Mouse (Mus musculus): ENCODE measurements around the gene F5. TPM values are rescaled to one million over a fixed set of nuclear protein-coding genes. Genes with fewer than 3 reads are reported as not detected.

The F5 gene
- 10 to 100 TPM in 1 of 2 experiments, 1 to 10 TPM in 1; 3.4 to 22.7 TPM for total RNA-seq (2021)
- long read RNA-seq, experiment 1, partial matches to known transcripts: 1 of 1 reads
- long read RNA-seq, experiment 1, other reads (novel, unspliced or antisense): 0 of 1 reads
- long read RNA-seq, experiment 2, partial matches to known transcripts: 0 of 1 reads
- long read RNA-seq, experiment 2, other reads (novel, unspliced or antisense): 1 of 1 reads

DNA sequence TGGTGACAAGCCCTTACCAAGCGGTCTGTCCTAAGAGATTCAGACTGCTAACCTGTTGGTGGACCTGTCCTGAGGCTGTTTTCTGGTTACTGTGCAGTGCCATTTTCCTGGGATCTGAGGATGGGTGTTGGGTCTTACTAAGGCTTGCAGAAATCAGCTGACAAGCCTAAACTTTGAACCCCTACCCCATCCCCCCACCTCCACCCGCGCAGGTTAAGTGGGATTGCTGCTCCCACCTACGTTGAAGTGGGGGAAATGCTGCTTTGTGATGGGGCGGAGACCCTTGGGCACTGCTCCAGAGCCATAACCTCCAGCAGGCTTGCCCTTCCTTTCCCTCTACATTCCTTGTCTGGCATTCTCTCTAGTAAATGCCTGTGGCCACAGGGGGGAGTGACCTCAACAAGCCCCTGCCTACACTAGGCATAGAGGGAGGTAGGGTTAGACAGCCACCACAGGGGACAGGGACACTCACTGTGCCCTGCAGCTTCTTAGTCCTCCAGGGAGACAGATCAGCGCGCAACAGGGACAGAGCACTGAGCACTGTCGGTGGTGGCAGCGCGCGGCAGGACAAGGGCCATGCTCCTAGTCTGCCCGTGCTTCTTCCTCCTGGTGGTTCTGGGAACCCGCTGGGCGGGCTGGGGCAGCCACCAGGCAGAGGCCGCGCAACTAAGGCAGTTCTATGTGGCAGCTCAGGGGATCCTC lies at the start of gene F5:
Gene F5, plus strand, starts transcription at position 452 of the 702 bp plus-strand sequence.
- DNase-seq (ENCODE audit: low spot score in 2 of 2): no peak

DNA sequence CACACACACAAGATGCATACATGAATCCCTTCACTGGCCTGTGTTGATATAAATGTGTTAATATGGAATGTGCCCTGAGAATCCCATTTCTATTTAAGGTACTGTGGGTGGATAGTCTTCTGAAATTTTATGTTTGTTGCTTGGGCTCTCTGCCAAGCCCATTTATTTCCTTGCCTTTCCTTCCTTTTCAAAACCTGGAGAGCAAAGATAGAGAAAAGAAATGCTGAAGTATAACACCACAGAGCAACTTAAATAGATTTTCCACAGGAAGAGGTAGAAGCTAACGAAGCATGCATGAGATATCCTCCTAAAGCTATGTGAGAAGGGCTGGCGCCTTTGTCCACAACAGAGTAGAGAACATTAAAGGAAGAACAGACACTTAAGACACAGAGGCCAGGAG lies 41.9 kb upstream of the F5 start:
- DNase-seq (ENCODE audit: low spot score in 2 of 2): no peak

DNA sequence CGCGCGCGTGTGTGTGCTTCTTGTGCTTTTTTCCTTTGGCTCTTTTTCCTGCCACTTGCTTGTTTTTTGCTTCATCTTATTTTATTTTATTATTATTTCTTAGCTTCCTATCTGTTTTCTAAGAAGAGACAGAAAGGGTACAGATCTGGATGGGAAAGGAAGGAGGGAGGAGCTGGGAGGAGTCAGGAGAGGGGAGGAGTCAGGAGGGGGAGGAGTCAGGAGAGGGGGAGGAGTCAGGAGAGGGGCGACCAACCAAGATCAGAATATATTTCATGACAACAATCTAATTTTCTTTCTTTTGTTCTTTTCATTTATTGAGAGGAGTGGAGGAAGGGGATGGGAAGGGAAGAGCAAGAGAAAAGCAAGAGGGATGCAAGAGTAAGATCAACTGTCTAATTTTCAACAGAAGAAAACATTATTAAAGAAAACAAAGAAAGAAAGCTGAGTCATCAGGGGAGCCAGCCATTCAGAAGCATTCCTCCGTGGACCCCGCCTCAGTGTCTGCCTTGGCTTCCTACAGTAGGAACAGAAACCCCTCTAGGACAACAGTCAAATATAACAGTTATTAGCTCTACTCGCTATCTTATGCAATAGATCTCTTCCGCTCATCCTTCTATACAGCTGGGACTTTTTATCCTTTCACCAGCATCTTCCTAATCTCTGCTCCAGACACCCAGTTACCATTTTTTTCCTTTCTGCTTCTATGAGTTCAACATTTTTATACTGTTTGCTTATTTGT lies 40.9 kb upstream of the F5 start:
- no peak for DNase-seq (ENCODE audit: low spot score in 2 of 2)

DNA sequence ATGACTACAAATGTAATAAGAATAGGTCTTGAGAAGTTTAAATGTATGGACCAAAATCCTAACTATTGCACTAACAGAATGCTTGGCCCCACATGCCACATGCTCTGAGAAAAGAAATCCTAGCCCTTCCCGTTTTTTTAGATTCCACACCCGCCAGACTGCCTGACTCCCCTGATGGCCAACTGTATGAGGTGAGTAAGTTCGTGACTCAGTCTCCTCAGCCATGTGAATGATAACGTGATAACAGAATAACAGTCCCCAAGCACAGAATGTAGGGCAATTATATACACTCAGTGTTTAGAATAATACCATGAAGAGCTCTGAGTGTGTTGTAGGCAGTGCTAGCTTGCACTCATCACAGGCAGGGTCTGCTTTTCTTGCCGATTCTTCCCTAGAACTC lies 37.4 kb upstream of the F5 start:
- DNase-seq (ENCODE audit: low spot score in 2 of 2): no peak

DNA sequence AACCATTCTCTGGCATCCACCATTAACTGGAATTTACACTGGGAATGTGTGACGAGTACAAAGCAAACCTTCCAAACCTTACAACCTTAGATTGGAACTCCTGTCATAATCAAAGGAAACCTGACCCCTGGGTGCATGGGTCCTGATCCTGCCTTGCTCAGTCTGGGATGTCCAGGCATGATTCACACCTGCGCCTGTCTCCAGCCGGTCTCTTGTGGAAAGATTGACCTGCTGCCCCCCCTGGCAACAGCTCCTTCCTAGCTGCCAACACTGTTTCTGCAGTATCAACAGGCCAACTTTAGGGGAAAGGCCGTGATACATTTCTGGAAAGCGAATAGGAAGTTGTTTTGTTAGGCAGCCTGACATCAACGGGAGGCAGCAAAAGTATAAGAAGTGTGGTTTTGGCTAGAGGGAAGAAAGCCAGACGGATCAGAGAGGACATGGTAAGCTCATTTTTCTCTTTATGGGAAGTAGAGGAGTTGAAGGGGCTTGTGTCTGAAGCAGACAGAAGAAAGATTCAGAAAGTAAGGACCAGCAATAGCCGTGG lies 36.6 kb upstream of the F5 start, which contains the start of gene Selp:
Gene Selp, plus strand, starts transcription at position 318 of the 547 bp plus-strand sequence.
- DNase-seq (ENCODE audit: low spot score in 2 of 2): no peak

DNA sequence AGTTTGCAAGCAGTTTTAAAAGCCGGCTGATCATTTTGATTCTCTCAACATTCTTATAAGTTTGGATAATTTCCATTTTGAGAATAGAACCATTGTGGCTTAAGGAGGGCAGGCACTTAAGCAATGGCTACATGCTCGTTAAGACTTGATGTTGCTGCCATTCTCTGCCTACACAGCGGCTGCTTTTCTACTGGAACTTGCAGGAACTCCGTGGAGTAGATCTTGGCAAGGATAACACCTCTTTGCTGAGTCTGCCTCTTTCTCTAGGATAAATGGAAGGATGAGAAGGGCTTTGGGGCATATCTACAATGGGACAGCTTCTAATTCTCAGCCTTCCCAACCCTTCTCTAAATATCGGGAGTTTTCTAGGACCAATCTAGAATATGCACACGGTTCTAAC lies 36.0 kb upstream of the F5 start:
- no peak for DNase-seq (ENCODE audit: low spot score in 2 of 2)

DNA sequence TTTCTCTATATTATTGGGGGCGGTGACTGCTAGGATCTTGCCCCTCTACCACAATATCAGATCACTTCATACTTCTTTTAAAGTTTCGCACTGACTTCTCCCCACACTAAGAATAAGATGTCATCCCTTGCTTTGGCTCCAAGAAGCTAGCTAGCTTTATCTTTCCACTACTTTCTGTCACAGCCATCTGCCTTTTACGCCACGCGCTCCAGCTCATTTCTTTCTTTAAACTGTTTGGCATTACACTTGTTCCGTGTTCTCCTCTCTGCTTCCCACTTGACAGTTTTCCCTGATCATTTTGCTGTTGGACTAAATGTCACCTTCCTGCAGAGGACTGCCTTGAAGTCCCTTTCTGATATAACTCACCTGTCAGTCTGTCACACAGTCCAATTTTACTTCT lies 33.8 kb upstream of the F5 start:
- no peak for DNase-seq (ENCODE audit: low spot score in 2 of 2)

DNA sequence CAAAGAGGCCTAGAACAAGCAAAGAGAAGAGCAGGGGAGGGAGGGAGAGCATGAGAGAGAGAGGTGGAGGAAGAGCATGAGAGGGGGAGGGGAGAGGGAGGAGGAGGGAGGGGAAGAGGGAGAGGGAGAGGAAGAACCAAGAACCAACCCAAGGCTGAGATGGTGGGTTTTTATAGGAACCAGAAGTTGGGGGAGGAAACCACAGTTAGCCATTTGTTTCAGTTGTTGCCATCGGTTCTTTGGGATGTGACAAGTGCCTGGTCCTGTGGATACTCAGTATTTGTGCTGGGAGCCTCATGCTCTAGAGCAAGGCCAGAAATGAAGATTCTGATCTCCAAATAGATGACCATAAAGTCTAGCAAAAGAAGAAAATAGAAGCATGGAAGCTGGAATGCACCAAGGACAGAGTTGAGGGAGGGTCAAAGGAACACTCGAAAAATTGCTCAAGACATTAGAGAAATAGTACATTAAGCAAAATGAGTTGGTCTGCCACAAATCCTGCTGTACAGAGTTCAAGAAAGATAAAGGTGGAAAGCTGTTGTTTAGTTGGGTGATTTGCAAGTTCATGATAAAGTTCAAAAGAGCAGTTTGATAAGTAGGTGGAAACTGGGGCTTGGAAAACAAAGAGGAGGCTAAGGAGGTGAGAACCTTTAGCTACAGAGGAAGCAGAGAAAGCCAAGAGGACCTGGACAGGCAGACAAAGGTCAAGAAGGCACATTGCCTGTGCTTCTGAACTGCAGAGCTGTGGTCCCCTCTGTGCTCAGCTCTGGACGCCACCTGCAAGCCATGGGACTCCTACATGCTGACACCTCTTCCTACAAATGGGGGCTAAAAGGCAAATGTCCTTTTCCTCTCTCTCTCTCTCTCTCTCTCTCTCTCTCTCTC lies 31.5 kb upstream of the F5 start:
- no peak for DNase-seq (ENCODE audit: low spot score in 2 of 2)

DNA sequence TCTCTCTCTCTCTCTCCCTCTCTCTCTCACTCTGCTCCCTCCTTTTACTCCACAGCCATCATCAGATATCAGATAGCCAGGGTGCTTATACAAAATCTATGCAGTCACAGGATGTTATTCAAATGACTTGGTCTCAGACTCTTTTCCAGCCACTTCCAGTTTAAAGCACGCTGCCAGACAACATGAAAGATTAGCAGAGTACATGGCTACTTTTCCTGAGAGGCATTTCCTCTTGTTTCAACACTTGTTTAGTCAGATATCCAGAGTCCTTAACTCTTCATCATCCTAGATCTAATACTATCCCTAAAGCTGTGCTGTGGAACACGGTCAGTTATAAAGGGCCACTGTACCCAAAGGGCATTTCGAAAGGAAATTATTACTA lies 30.9 kb upstream of the F5 start:
- no peak for DNase-seq (ENCODE audit: low spot score in 2 of 2)

DNA sequence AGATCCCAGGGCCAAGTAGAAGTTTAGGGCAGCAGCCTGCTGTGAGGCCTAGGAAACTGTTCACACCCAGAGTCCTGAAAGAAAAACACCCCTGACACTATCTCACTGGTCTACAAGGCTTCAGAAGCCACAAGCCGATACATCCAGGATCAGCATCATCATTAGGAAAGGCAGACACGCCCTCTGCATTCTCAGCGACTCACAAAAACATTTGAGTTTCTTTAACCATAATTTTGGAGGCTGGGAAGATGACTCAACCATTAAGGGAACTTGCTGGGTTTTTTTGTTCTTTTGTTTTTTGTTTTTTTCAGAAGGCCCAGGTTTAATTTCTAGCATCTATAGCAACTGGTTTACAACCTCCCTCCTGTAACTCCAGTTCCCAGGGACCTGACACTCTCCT lies 27.8 kb upstream of the F5 start:
- no peak for DNase-seq (ENCODE audit: low spot score in 2 of 2)

DNA sequence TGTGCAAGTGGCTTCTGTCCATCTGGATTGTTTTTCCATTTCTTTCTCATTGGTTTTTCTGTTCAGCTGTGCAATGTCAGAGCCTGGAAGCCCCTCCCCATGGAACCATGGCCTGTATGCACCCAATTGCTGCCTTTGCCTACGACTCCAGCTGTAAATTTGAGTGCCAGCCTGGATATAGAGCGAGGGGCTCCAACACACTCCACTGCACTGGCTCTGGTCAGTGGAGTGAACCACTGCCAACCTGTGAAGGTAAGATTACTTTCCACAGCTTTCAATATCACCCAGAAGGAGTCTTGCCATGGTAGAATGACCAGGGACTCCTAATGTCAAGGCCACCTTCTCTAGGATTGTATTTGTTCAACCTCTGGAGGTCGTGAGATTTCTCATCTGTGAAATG lies 21.6 kb upstream of the F5 start:
- no peak for DNase-seq (ENCODE audit: low spot score in 2 of 2)

DNA sequence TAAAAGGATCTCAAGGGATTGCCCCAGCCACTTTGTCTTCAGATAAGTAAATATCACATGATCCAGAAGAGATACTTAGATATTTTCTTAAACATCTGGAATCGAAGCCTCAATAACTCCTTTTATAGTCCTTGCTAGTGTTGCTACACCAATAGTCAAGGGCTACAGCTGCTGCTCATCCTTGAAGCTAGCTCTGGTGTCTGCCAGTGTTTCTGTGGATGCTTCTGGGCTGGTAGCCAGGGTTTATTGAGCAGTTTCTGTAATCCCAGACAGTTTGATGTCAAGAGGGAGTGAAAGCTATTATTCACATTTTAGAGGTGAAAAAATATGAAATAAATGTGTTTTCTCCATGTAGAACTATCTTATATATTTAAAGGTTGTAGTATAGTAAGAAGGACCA lies 19.0 kb upstream of the F5 start:
- no peak for DNase-seq (ENCODE audit: low spot score in 2 of 2)

DNA sequence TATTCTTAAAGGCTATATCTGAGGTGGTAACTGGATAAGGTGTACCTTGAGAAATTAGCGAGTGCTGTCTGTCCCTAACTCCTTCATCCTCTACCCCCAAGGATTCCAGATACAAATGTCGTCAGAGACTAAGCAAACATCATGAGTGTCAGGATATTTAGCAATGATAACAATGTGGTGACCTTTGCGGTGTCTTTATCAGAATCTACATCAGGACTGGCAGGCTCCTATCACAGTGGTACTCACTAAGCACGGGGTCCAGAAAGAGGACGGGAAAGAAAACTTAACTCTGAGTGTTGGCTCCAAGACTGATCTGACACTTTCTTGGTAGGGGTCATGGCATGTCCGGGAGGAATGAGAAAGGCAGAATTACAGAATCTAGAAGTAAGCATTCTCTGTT lies 17.5 kb upstream of the F5 start:
- DNase-seq (ENCODE audit: low spot score in 2 of 2): no peak

DNA sequence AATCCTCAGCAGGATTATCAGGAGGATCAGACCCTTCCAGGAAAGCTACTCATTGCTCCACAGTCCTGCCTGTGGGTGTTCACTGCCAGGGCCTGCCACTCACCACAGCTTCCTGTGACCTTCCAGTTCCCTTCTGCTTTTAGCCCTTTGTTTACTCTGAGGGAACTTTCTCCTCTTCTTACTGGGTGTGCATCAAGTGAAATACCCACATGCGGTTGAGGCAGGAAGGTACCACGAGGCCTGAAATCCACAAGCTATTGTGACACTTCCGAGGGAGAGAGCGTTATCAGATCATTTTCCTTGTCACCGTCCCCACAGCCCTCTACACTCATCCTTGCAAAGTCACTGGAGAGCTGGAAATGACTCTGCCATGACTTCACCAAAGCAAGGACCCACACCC lies 16.3 kb upstream of the F5 start:
- no peak for DNase-seq (ENCODE audit: low spot score in 2 of 2)

DNA sequence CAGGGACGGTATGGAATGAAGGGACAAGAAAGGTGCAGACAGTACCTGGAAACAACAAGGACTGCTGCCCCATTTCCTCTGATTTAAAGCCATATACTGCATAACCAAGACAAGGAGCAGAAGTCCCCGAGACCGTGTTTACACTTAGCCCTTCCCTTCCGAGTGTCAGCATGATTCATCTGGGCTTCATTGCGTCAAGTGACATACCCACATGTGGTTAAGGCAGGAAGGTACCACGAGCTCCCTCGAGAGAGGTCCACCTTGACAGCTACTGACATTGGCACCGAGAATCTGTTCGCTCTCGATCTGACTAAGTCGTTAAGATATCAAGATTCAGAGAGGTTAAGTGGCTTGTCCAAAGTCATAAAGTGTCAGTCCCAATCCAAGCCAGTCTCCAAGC lies 15.7 kb upstream of the F5 start:
- no peak for DNase-seq (ENCODE audit: low spot score in 2 of 2)

DNA sequence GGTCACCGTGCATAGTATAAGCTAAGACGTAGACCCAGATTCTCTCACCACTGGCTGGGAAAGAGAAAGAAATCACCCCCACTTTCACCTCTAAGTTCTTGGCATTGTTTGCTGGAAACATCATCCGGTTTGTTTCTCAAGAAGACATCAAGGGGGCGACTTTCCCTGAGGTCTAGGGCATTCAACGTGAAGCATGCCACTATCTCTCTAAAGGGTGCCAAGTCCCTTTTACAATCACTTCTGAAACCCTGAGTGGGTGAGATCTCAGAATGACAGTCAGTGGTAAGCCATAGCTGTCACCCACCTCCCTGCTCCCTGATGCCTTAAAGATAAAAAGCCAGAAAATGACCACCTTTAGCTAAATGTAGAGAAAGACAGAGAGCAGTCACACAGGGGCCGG lies 15.0 kb upstream of the F5 start:
- DNase-seq (ENCODE audit: low spot score in 2 of 2): no peak

DNA sequence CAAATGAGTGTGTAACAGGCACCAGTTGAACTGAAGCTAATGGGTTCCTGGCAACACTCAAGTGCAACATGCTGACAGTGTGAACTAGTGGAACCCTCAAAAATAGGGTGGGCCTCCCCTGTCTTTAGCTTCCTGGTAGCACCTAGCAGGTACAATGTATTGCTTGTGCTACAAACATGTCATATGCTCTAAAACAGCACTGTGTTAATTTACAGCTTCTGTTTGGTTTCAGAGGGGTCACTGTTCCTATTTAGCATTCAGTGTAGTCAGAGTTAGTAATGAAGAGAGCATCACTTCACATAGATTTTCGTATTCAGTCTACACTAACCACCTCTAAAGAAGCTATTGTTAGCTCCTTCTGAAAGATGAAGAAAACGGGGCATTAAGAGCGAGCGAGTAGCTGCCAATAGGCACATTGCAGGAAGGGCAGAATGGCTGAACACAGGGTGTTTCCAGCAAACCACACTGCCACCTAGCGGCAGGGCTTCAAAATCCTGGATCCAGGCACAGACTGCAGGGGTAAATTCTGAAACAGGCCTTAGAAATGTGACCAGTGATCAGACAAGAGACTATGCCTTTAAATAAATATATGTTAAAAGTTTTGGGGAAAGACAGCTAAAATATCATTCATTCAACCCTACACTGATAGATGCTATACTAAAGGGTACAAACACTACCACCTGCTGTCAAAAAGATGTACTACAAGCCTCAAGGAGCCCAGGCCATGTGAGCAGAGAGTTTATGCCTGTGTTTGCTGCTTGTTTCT lies 13.1 kb upstream of the F5 start:
- DNase-seq (ENCODE audit: low spot score in 2 of 2): peak; percentile 58 to 78

DNA sequence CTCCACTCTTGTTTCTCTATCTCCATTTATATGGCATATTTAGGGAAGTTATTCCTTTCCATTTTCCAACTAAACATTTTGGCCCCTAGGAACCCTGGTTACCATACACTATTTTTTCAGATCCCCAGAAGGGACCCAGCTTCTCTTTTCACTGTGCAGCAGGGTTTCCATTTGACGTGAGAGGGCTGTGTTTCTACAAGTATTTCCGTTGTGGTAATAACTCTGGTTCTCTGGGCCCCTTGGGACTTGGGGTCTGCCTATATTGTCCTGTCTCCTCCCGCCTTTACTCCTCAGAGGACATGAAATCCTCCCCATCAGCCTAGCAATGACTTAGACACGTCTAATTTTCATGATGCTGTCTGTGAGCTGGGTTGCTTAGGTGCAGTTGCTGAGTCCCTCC lies 12.2 kb upstream of the F5 start:
- DNase-seq (ENCODE audit: low spot score in 2 of 2): no peak

DNA sequence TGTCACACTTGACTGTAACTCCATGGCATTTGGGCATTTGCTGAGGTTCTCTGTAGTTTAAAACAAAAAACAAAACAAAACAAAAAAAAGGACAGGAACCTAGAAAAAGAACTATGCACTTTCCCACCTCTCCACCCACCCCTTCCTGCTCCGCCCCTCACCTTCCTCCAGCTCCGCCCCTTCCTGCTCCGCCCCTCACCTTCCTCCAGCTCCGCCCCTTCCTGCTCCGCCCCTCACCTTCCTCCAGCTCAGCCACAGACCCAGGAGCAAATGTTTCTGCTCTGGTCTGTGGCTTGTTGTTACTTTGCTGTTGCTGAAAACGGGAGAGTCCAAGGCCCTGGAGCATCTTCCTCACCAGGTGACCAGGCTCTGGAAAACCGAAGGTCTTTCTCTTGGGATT lies 2.6 kb upstream of the F5 start:
- no peak for DNase-seq (ENCODE audit: low spot score in 2 of 2)

DNA sequence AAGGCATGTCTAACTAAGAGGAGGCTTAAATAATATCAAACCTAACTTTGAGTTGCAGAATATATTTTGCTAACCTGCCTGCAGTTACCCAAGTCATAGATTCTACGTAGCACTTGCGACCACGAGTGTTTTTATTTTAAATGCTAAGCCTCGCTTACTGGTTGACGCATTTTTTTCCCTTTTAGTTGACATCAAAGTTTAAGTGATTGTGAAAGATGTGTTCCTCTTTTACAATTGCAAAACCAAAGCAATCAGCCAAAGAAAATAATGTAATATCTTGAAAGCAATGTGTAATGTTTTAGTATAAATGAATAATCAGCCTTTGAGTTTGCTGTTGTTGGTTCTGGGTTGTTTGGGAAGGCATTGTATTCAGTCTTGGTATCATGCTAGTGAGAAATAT lies 1.2 kb downstream of the F5 start:
- DNase-seq (ENCODE audit: low spot score in 2 of 2): no peak

DNA sequence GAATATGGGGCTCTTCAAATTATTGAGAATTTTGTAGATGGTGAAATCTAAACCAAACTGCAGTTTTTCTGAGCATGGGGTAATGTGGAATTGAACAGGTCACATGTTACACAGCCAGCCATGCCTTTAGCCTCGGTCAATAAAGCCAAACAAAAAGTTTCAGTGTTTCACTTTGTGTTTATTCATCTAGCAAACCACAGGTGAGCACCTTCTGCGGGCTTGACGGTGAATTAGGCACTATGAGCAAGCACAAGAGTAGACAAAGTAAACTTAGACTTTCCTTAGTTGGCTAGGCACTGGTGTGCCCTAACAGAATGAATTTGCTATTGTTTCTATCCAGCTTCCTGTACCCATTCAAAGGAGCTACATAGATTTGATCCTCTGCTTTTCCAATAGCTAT lies 3.3 kb downstream of the F5 start:
- no peak for DNase-seq (ENCODE audit: low spot score in 2 of 2)
